Mouse (Mus musculus) lung, adult 2 months (tissue): ENCODE measurements around the gene Zyg11a. TPM values are rescaled to one million over a fixed set of nuclear protein-coding genes. Genes with fewer than 3 reads are reported as not detected.
"Not testable (repeated sequence)": the region's sequence is repeated elsewhere in the genome, so short reads cannot be mapped to it uniquely, and the experiment has no call there.

Experiments
- DNase-seq: peaks from one replicate; pipeline ENCODE4 v3.0.0; 2022
- H3K4me1 ChIP-seq: fragments of 200-500 bp; 2 replicates; pipeline ENCODE4 v1.6.1; 2011; ENCODE audit warnings: low read length; ENCODE audit not compliant: control insufficient read depth, insufficient read depth
- H3K4me3 ChIP-seq: fragments of 200-500 bp; replicated peaks from 2 replicates; pipeline ENCODE3; 2011; ENCODE audit warnings: low read depth, mild to moderate bottlenecking, control low read depth, low read length; ENCODE audit errors: extremely low read depth
- CTCF ChIP-seq: fragments of 200-500 bp; IDR thresholded peaks from 2 replicates; pipeline ENCODE4 v1.5.1; 2011; ENCODE audit warnings: mild to moderate bottlenecking, low read length, control low read depth; ENCODE audit not compliant: insufficient read depth
- POLR2A ChIP-seq: fragments of 200-500 bp; IDR thresholded peaks from 2 replicates; pipeline ENCODE4 v1.6.1; 2011; ENCODE audit warnings: low read depth, mild to moderate bottlenecking, control low read depth, low read length, borderline replicate concordance; ENCODE audit errors: extremely low read depth
- WGBS: fragments of 180-500 bp; shearing (Covaris S2); methylation state at CpG from one replicate; pipeline ENCODE4 v1.1.7; 2018; 5-methylcytosine and 5-hydroxymethylcytosine counted together
- polyA plus RNA-seq: library from polyadenylated mRNA; depleted of rRNA; stranded (reverse); fragments of >200 nt; gene quantifications from 2 replicates; pipeline ENCODE4 v1.2.3, GENCODE M21; 2012; rRNA removed

The Zyg11a gene
- polyA plus RNA-seq, 1 experiment: 0.05 TPM

DNA sequence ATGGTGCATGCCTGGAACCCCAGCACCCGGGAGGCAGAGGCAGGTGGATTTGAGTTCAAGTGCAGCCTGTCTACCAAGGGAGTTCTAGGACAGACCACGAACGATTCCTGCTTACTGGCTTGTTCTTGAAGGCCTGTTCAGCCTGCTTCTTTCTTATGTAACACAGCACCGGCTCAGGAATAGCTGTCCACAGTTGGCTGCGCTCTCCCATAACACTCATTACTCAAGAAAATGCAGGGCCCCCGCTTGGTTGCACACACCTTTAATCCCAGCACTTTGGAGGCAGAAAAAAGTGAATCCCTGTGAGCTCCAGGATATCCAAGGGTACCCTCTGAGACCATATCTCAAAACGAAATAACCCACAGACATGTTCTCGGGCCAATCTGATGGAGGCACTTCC, 55.9 kb downstream of the Zyg11a start:
- TF ChIP-seq CTCF (no peak), POLR2A (no peak)
- WGBS: 91% methylated on average over 8 of the region's 8 CpGs
- Histone ChIP-seq H3K4me3 (no peak overlapping the region), H3K4me1 (no peaks in the 10 kb centered on the region; the same call in 1 of the 2 replicates)
- DNase-seq: no peak

DNA sequence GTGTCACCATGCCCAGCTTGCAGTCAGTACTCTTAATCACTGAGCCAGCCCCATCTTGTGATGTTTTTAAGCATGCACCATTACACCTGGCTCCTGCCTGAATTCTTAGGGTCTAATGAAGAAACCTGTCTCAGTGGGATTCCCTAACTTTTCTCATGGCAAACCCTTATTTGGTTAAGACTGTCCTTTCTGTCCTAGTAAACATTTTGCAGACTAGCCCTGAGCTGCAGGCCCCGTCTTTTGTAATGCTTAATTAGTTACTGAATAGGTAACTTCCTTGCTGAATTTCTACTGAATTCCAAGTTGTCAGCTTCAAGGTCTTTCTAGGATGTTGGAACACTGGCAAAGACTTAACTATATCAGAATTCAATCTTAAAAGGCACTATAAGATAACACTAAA, 62.7 kb downstream of the Zyg11a start:
- not testable (repeated sequence) for H3K4me3 ChIP-seq, H3K4me1 ChIP-seq, DNase-seq
- 73% methylated on average over 1 of the region's 1 CpGs for WGBS

DNA sequence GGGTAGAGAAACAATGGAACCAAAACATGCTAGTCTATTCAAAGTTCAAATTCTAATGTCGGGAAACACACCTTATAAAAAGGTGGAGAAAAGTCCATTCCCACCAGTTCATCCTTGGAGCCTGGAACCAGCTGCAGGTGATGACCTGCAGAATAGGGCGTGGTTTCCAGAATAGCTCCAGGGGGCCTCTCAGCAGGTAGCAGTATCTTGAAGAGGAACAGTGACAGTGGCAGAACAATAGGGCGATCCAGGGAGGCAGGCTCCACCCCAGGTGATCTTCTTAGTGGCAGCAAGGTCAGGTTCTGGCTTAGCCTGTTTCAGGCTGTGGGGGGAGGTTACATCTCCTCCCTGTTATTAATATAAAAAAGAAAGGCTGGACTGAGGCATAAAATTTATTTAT, 72.3 kb downstream of the Zyg11a start:
- WGBS: 57% methylated on average over 3 of the region's 3 CpGs
- not testable (repeated sequence) for H3K4me1 ChIP-seq, H3K4me3 ChIP-seq, DNase-seq

GRCm38 (mm10) chr4:108144880-108145279, 73.0 kb downstream of the Zyg11a start, which contains the start of gene Scp2:
Gene Scp2, minus strand, starts transcription at chr4:108144998.
- DNase-seq: no peak
- Histone ChIP-seq H3K4me1 (no peaks in the 10 kb centered on the region), H3K4me3 (no peak within 1 kb of the TSS)
- 77% methylated on average over 1 of the region's 1 CpGs for WGBS
- TF ChIP-seq CTCF: no peak
- no peak for TF ChIP-seq POLR2A

- Histone ChIP-seq H3K4me3 (no peak overlapping the region), H3K4me1 (no peaks in the 10 kb centered on the region)
- DNase-seq: no peak
- TF ChIP-seq CTCF (no peak), POLR2A (no peak)
Measured at GRCm38 (mm10) chr4:108143778-108144177, 74.1 kb downstream of the Zyg11a start.

DNA sequence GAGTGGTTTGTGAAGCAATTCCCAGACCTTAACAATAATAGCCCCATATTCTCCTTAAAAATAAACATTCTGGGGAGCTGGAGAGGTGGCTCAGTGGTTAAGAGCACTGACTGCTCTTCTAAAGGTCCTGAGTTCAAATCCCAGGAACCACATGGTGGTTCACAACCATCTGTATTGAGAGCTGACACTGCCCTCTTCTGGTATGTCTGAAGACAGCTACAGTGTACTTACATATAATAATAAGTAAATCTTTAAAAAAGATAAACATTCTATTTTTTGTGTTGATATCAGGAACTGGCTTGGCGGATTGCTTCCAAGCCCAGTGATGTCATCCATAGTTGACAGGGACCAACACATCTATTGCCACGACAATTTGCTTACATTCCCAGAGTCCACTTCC, 74.7 kb downstream of the Zyg11a start:
- not testable (repeated sequence) for DNase-seq, H3K4me1 ChIP-seq, H3K4me3 ChIP-seq
- 65% methylated on average over 2 of the region's 2 CpGs for WGBS

GRCm38 (mm10) chr4:108136938-108137337, 80.9 kb downstream of the Zyg11a start:
- DNase-seq: no peak
- WGBS: 86% methylated on average over 5 of the region's 5 CpGs
- no peaks in the 10 kb centered on the region for H3K4me1 ChIP-seq
- H3K4me3 ChIP-seq: no peak overlapping the region
- TF ChIP-seq CTCF (no peak), POLR2A (no peak)

Other genes starting within 250 kb of the Zyg11a start
- 0.39 and 0.48 TPM in 2 replicates for gene Slc1a7, start 249.7 kb downstream of the Zyg11a start, polyA plus RNA-seq
- 56.1 and 59.8 TPM in 2 replicates for gene Podn, start 121.6 kb downstream of the Zyg11a start, polyA plus RNA-seq
- gene Scp2, start 73.0 kb downstream of the Zyg11a start, polyA plus RNA-seq: 122 and 185 TPM in 2 replicates
- gene Echdc2, start 52.6 kb downstream of the Zyg11a start, polyA plus RNA-seq: 53.7 and 67.0 TPM in 2 replicates
- 6.2 and 8.7 TPM in 2 replicates for gene Zyg11b, start 83.0 kb upstream of the Zyg11a start, polyA plus RNA-seq
- gene Coa7, start 110.1 kb upstream of the Zyg11a start, polyA plus RNA-seq: 3.2 and 5.2 TPM in 2 replicates
- gene Shisal2a, start 165.3 kb upstream of the Zyg11a start, polyA plus RNA-seq: 0.95 and 2.8 TPM in 2 replicates
- gene Gpx7, start 188.9 kb upstream of the Zyg11a start, polyA plus RNA-seq: 26.3 and 26.5 TPM in 2 replicates
- gene Tut4, start 241.4 kb upstream of the Zyg11a start, polyA plus RNA-seq: 31.3 and 35.0 TPM in 2 replicates